Mouse (Mus musculus) G1E (cell line): ENCODE data around the gene Cnga1. TPM values are rescaled to one million over a fixed set of nuclear protein-coding genes. Genes with fewer than 3 reads are reported as not detected.
A peak's percentile ranks its signal among the peaks of the same experiment; 100 is the strongest.

ENCODE experiments used
- ATAC-seq: 2 replicates; pipeline ENCODE4 v1.8.0; 2016; ENCODE audit warnings: mild to moderate bottlenecking; ENCODE audit not compliant: insufficient number of reproducible peaks, poor library complexity, low FRiP score, severe bottlenecking; ENCODE audit errors: extremely low read depth
- DNase-seq: peaks from one replicate; pipeline ENCODE4 v3.0.0; 2012; ENCODE audit warnings: low spot score
- H3K27me3 ChIP-seq: 2 replicates; pipeline ENCODE4 v1.6.1; 2012; ENCODE audit warnings: mild to moderate bottlenecking, low read length, inconsistent platforms; ENCODE audit not compliant: insufficient read depth
- H3K36me3 ChIP-seq: replicated peaks from 2 replicates; pipeline ENCODE3; 2012; ENCODE audit warnings: mild to moderate bottlenecking, inconsistent platforms
- H3K4me1 ChIP-seq: 2 replicates; pipeline ENCODE4 v1.6.1; 2012; ENCODE audit warnings: low read depth, low read length, inconsistent platforms, mixed read lengths; ENCODE audit not compliant: insufficient read depth
- H3K4me3 ChIP-seq: 2 replicates; pipeline ENCODE4 v1.5.1; 2012; ENCODE audit warnings: low read depth, mild to moderate bottlenecking, inconsistent platforms, low read length, moderate library complexity, mixed read lengths
- H3K9me3 ChIP-seq: replicated peaks from 2 replicates; pipeline ENCODE4 v1.6.1; 2012; ENCODE audit warnings: inconsistent platforms
- CTCF ChIP-seq: IDR thresholded peaks from 2 replicates; pipeline ENCODE4 v1.5.1; 2012; ENCODE audit warnings: low read depth, low read length, inconsistent platforms, mixed read lengths
- GATA1 ChIP-seq: IDR thresholded peaks from 2 replicates; pipeline ENCODE4 v1.6.1; 2012; ENCODE audit warnings: borderline replicate concordance, low read length, inconsistent platforms, mixed read lengths
- GATA2 ChIP-seq: IDR thresholded peaks from 2 replicates; pipeline ENCODE4 v1.6.1; 2012; ENCODE audit warnings: low read depth, low read length, inconsistent platforms, borderline replicate concordance
- POLR2AphosphoS5 ChIP-seq: IDR thresholded peaks from 2 replicates; pipeline ENCODE4 v1.6.1; 2012; ENCODE audit warnings: low read depth, low read length, inconsistent platforms; ENCODE audit not compliant: insufficient replicate concordance
- TAL1 ChIP-seq: conservative IDR thresholded peaks from 2 replicates; pipeline ENCODE4 v1.6.1; 2012; ENCODE audit warnings: low read depth, low read length, inconsistent platforms, mixed read lengths
- polyA plus RNA-seq: library from polyadenylated mRNA; stranded (reverse); fragments of >175 nt; gene quantifications from 2 replicates; pipeline ENCODE4 v1.2.3, GENCODE M21; 2012
- total RNA-seq, 2 experiments: library from RNA; stranded (forward) in 1 of 2; stranded (reverse) in 1 of 2; fragments of 200-1000 nt in 1 of 2; fragments of >200 nt in 1 of 2; fragmentation: Nextera tagmentation in 1 of 2; gene quantifications; 2 replicates each; pipeline ENCODE4 v1.2.3; 2014 to 2017

Cnga1 gene
- total and polyA plus RNA-seq, 3 experiments: 0.27 to 4.9 TPM; not detected in 1

DNA sequence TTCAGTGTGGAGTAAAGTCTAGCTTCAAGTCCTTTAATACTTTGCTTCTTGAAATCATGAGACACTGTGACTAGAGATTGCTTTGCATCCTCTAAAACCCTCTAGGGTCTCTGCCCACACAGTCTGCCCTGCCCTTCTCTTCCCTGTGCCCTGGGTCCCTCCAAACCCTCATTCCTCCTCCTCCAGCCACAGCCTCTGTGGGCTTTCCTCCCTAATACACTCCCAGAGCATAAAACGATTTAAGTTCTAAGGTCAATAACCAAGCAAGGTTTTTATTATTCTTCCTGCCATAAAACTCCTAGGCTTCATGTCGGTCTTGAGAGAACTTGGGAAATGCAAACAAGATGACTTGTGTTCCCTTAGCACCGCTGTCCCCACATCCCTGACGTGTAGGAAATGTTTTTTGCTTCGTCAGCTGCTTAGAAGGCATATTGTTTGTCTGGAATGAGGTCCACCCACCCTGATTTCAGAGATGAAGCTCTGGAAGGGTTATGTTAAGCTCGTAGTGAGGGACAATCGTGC, 12.3 kb upstream of the Cnga1 start:
- no peaks in the 10 kb centered on the region for H3K9me3 ChIP-seq
- H3K27me3 ChIP-seq: peaks cover 33% of the 10 kb centered on the region
- H3K4me1 ChIP-seq: peaks cover 15% of the 10 kb centered on the region
- no peak for ATAC-seq
- TF ChIP-seq CTCF (no peak), TAL1 (no peak), GATA1 (no peak), GATA2 (no peak), POLR2AphosphoS5 (no peak)
- DNase-seq: no peak
- H3K36me3 ChIP-seq: no peaks in the 10 kb centered on the region
- no peak overlapping the region for H3K4me3 ChIP-seq

- no peak for TF ChIP-seq TAL1
- Histone ChIP-seq H3K4me1 (peaks cover under 1% of the 10 kb centered on the region), H3K9me3 (no peaks in the 10 kb centered on the region), H3K27me3 (peaks cover 39% of the 10 kb centered on the region), H3K36me3 (no peaks in the 10 kb centered on the region), H3K4me3 (no peak overlapping the region)
- DNase-seq (no peak), ATAC-seq (no peak)
These were observed 9.1 kb upstream of the Cnga1 start for GRCm38 (mm10) chr5:72653068-72653674.

GRCm38 (mm10) chr5:72648987-72649735, 5.1 kb upstream of the Cnga1 start:
- H3K9me3 ChIP-seq: no peaks in the 10 kb centered on the region
- no peak overlapping the region for H3K4me3 ChIP-seq
- peaks cover 13% of the 10 kb centered on the region for H3K4me1 ChIP-seq
- H3K36me3 ChIP-seq: no peaks in the 10 kb centered on the region
- ATAC-seq: no peak
- DNase-seq: no peak
- TF ChIP-seq TAL1 (no peak), POLR2AphosphoS5 (no peak), GATA2 (no peak), GATA1 (no peak), CTCF (no peak)
- H3K27me3 ChIP-seq: peaks cover 36% of the 10 kb centered on the region

DNA sequence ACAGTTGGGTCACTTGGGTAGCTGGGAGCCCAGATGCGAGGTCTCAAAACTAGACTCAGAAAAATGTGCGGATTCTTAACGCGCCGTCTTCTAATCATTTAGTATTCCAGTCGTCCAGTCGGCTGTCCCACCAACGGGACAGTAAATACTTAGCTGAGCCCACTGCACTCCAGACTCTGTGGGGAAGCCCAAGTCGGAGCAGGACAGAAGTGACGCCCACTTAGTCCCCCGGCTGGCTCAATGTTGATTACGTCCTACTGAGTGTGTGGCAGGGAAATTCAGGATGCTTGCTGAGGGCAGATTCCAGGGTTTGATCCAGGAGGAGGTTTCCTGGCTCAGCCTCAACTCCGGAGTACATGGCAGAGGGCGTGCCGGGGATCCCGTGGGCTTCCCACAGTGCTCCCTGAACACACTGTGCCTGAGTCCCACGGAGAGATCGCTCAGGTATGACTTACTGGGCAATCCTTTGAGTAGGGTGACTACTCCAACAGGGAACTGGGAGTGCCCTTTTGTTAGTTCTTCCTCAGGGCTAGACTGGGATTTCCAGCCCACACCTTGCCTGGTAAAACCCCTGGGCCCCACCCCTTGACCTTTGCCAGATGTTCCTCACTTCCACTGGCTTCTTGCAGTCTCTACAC, 4.0 kb upstream of the Cnga1 start:
- no peaks in the 10 kb centered on the region for H3K36me3 ChIP-seq
- peaks cover 13% of the 10 kb centered on the region for H3K4me1 ChIP-seq
- TF ChIP-seq CTCF: no peak
- no peak for TF ChIP-seq GATA1
- no peak for TF ChIP-seq TAL1
- no peak for TF ChIP-seq GATA2
- no peak for TF ChIP-seq POLR2AphosphoS5
- no peaks in the 10 kb centered on the region for H3K9me3 ChIP-seq
- H3K4me3 ChIP-seq: peak overlapping the region; percentile 68
- ATAC-seq (no peak), DNase-seq (no peak)
- H3K27me3 ChIP-seq: peaks cover 31% of the 10 kb centered on the region

- H3K27me3 ChIP-seq: peaks cover 24% of the 10 kb centered on the region
- peaks cover 13% of the 10 kb centered on the region for H3K4me1 ChIP-seq
- TF ChIP-seq GATA1 (no peak), POLR2AphosphoS5 (no peak), TAL1 (no peak), CTCF (no peak), GATA2 (no peak)
- ATAC-seq: peak; percentile 70
- H3K36me3 ChIP-seq: no peaks in the 10 kb centered on the region
- H3K4me3 ChIP-seq: peak within 1 kb of the TSS; percentile 68
- H3K9me3 ChIP-seq: no peaks in the 10 kb centered on the region
- DNase-seq: peak; percentile 19
These were observed 3.4 kb upstream of the Cnga1 start, which contains the start of gene Nipal1 for GRCm38 (mm10) chr5:72647418-72647907. Gene Nipal1 (plus strand): TSS chr5:72647795.

DNA sequence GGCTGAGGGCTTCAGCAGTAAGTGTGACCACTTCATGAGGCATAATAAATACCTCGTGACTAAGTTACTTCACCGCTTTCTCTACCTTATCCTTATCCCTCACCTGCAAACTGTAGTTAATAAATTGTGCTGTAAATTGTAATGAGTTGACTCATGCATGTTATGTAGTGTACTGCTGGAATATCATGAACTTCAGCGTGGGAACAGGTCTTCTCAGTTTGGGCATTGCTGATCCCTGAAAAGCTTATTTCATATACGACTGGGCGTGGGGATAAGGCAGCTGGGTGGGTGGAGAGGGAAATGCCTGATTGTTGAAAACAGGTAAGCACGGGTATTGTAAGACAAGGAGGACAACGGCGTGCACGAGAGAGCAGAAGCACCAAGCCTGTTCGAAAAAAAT, 2.9 kb upstream of the Cnga1 start:
- peak overlapping the region; percentile 68; the same call in 1 of the 2 replicates for H3K4me3 ChIP-seq

More for the DNA sequence above, 2.9 kb upstream of the Cnga1 start:
- DNase-seq (no peak), ATAC-seq (no peak)
- Histone ChIP-seq H3K4me1 (peaks cover 13% of the 10 kb centered on the region), H3K36me3 (no peaks in the 10 kb centered on the region), H3K9me3 (no peaks in the 10 kb centered on the region), H3K27me3 (peaks cover 22% of the 10 kb centered on the region)
- TF ChIP-seq CTCF: no peak
